Mouse (Mus musculus) bone marrow macrophage, adult 2 months (primary cell): ENCODE results near the gene Adig. TPM values are rescaled to one million over a fixed set of nuclear protein-coding genes. Genes with fewer than 3 reads are reported as not detected.

Source experiments
- H3K27ac ChIP-seq: 2 replicates; pipeline ENCODE4 v1.5.1; 2012; ENCODE audit warnings: low read depth, low read length; ENCODE audit not compliant: insufficient read depth
- H3K4me1 ChIP-seq: 2 replicates; pipeline ENCODE4 v1.6.1; 2012; ENCODE audit warnings: low read length; ENCODE audit not compliant: control insufficient read depth, insufficient read depth
- H3K4me3 ChIP-seq: 2 replicates; pipeline ENCODE4 v1.5.1; 2012; ENCODE audit warnings: mild to moderate bottlenecking, low read length, moderate library complexity; ENCODE audit not compliant: insufficient read depth
- CTCF ChIP-seq: IDR thresholded peaks from 2 replicates; pipeline ENCODE4 v1.5.1; 2012; ENCODE audit warnings: low read depth, mild to moderate bottlenecking, low read length, moderate library complexity
- POLR2A ChIP-seq: IDR thresholded peaks from 2 replicates; pipeline ENCODE4 v1.6.1; 2012; ENCODE audit warnings: mild to moderate bottlenecking, low read depth, low read length, borderline replicate concordance
- polyA plus RNA-seq: library from polyadenylated mRNA; stranded (reverse); fragments of >200 nt; gene quantifications from 2 replicates; pipeline ENCODE4 v1.2.4, GENCODE M21; 2012; ENCODE audit not compliant: missing spikeins, insufficient read depth, insufficient read length

Adig gene
- polyA plus RNA-seq, 1 experiment = not detected

- H3K4me1 ChIP-seq = no peaks in the 10 kb centered on the region
- no peak for TF ChIP-seq POLR2A
- no peak for TF ChIP-seq CTCF
- no peak overlapping the region for H3K4me3 ChIP-seq
- no peak overlapping the region for H3K27ac ChIP-seq
These were observed 8.3 kb downstream of the Adig start for GRCm38 (mm10) chr2:158510665-158511064.

GRCm38 (mm10) chr2:158512528-158512927, 10.1 kb downstream of the Adig start, which contains the start of gene Arhgap40:
Arhgap40 (plus strand) TSS chr2:158512796.
- Histone ChIP-seq H3K27ac (no peak within 1 kb of the TSS), H3K4me1 (no peaks in the 10 kb centered on the region), H3K4me3 (no peak within 1 kb of the TSS)
- TF ChIP-seq CTCF = no peak
- no peak for TF ChIP-seq POLR2A

- Histone ChIP-seq H3K27ac (no peak overlapping the region), H3K4me1 (no peaks in the 10 kb centered on the region), H3K4me3 (no peak overlapping the region)
- TF ChIP-seq POLR2A = no peak
These were observed 11.5 kb downstream of the Adig start for GRCm38 (mm10) chr2:158513821-158514336.

DNA sequence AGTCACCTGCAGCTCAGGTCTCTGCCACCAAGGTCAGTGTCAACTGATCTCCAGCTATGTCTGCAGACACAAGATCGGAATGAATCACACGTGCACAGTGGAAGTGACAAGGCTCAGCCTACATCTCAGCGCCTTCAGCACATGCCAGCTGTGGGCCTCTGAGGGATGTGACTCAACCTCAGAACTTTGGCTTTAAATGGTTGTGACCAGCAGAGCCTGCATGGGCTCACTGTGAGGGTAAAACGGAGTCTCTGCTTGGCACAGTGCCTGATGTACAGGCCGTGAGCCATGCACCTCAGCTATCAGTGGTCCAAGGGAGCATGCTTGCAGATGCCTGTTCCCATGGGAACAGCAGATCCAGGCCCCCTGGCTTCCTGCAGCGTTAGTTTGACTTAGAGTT, 16.2 kb downstream of the Adig start:
- no peak overlapping the region for H3K4me3 ChIP-seq
- H3K4me1 ChIP-seq = no peaks in the 10 kb centered on the region
- TF ChIP-seq CTCF (no peak), POLR2A (no peak)
- H3K27ac ChIP-seq = no peak overlapping the region

DNA sequence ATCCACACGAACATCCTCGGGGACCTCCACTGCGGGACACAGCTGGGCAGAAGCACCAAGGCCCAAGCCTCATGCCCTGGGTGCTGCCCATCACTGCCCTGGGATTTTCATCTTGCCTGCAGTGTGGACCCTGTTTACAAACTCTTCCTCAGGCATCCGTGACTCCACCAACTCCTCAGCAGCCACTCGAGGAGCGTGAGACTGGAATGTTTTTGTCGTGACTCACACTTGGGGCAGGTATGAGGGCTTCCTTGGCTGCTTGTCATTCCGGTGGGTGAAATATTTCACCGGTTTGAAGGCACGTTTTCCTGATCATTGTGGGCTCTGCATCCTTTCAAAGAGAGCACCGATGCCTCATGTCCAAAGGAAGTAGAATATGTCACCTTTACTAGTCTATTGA, 16.7 kb downstream of the Adig start:
- H3K4me3 ChIP-seq = no peak overlapping the region
- no peak overlapping the region for H3K27ac ChIP-seq
- no peaks in the 10 kb centered on the region for H3K4me1 ChIP-seq
- TF ChIP-seq POLR2A = no peak
- no peak for TF ChIP-seq CTCF

- TF ChIP-seq CTCF (no peak), POLR2A (no peak)
- no peak overlapping the region for H3K4me3 ChIP-seq
- no peak overlapping the region for H3K27ac ChIP-seq
- H3K4me1 ChIP-seq = no peaks in the 10 kb centered on the region
These were observed 17.4 kb downstream of the Adig start for GRCm38 (mm10) chr2:158519800-158520199.

GRCm38 (mm10) chr2:158523060-158523459, 20.6 kb downstream of the Adig start:
- Histone ChIP-seq H3K4me3 (no peak overlapping the region), H3K4me1 (no peaks in the 10 kb centered on the region), H3K27ac (no peak overlapping the region)
- TF ChIP-seq CTCF (no peak), POLR2A (no peak)

- no peaks in the 10 kb centered on the region for H3K4me1 ChIP-seq
- no peak overlapping the region for H3K4me3 ChIP-seq
- TF ChIP-seq POLR2A (no peak), CTCF (no peak)
- H3K27ac ChIP-seq = no peak overlapping the region
These were observed 21.9 kb downstream of the Adig start for GRCm38 (mm10) chr2:158524129-158524860.

- TF ChIP-seq CTCF (peak; percentile 55), POLR2A (no peak)
- Histone ChIP-seq H3K27ac (no peak overlapping the region), H3K4me1 (no peaks in the 10 kb centered on the region), H3K4me3 (no peak overlapping the region)
These were observed 31.7 kb downstream of the Adig start for GRCm38 (mm10) chr2:158534090-158534489.

DNA sequence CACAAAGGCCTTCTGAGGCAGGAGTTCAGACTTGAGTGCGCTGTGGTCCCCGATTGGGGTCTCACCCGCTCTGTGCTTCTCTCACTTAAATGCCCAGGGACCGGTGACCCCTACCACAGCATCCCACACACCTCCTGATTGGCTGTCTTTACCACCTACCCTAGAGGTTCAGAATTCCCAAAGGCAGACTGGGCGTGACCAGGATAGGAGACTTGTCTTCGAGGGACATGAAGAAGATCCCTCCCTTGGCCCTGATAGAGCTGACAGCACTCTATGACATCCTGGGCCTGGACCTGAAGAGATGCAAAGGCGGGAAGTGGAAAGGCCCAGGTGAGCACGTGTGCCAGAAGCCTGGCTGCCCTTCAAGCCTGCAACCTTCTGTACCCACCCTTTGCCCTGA, 32.1 kb downstream of the Adig start:
- H3K4me3 ChIP-seq = no peak overlapping the region
- no peaks in the 10 kb centered on the region for H3K4me1 ChIP-seq
- TF ChIP-seq CTCF (no peak), POLR2A (no peak)
- no peak overlapping the region for H3K27ac ChIP-seq
